Mouse (Mus musculus) heart, postnatal 10 days (tissue): ENCODE measurements around the gene Slc25a11. TPM values are rescaled to one million over a fixed set of nuclear protein-coding genes. Genes with fewer than 3 reads are reported as not detected.

ENCODE experiments used
- DNase-seq, 2 experiments: peaks; one replicate each; pipeline ENCODE4 v3.0.0; 2021
- intact Hi-C: fragments of 180-260 bp; cut with DNase I; formaldehyde crosslinking; loops from one replicate; pipeline ENCODE4 v1.15.1; 2025
- total RNA-seq, 2 experiments: library from RNA; stranded (reverse); gene quantifications; 2 replicates each; pipeline ENCODE4 v1.2.3; 2021

Slc25a11 gene
- total RNA-seq, result 100 to 1,000 TPM; 378 to 381 TPM

DNA sequence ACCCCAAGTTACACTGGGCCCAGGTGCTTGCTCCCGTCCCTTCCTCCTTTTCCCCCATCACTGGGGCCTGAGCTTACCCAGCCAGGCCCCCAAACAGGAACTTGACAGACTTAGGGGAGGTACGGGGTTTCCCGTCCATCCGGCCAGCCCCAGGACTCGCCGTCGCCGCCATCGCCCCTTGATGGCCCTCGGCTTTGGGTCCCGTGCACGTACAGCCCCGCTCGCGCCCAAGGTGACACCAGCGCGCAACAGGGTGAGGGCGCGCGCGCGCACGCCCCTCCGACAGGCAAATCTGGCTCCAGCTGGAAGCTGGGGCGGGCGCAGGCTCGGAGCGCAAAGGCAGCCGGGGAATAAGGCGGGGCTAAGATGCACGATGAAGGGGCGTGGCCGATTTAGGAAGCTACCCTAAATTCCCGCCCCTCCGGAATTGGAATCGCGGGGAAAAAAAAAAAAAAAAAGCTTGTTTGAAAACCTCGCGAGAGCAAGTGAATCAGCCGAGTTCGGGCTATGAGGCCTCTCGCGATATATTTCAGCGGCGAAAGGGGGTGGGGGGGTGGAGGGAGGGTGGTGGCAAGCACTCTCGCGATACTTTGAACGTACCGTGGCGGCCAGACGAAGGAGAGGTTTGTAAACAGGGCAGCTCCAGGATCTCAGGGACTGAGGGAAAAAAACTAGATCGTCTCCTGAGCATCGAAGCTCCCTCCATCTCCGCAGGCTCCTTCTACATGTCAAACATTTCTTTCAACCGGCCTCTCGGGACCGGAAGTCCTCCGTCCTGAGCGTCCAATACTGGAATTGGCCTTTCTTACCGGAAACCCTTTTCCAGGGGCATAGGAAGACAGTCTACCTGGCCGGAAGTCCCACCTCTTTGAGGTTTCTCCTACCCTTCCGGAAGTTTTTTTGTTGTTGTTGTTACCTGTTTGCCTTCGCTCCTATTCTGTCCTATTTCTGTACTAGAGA lies at the start of gene Slc25a11, which contains the start of gene Rnf167:
TSS of gene Slc25a11 (minus strand) at position 789 of the 960 bp plus-strand sequence.
TSS of gene Rnf167 (plus strand) at position 545 of the 960 bp plus-strand sequence.
- intact Hi-C loops, result loop anchor here (2.0 kb wide), 1 partner anchor 54 kb away; the partner anchor contains the start of genes Inca1 and Kif1c
- peak; percentile 97 to 98 for DNase-seq

DNA sequence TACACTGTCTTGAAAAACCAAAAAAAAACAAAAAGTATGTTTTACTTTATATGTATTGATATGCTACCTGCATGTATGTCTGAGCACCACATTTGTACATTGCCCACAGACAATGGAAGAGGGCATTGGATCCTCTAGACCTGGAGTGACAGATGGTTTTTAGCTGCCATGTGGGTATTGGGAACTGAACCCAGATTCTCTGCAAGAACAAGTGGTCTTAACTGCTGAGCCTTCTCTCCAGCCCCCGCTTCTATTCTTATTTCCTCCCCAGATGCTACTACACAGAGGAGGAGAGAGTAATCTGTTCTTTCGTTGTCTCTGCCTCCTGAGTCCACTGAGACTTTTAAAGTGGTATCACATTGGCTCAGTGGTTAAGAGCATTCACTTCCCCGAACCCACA lies 46.2 kb upstream of the Slc25a11 start:
- no peak for DNase-seq
- intact Hi-C loops, result no loop called here

DNA sequence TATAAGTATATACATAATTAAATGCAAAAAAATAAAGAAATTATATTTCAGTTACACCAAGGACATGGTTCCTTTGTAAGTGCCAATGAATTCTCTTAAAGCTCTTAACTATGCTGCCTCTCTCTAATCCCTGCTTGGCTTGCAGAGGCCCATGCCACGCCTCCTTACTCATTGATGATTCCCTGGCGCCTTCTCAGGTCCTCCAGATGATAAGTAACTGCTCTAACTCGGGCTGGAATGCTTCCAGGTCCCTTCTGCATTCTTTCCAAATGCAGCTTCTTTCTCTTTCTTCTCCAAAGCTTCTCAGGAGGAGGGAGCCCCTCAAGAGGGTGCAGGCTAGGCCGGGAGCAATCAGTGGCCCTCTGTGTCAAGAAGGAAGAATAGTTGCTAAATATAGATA lies 42.3 kb upstream of the Slc25a11 start:
- intact Hi-C loops, result no loop called here
- no peak for DNase-seq

DNA sequence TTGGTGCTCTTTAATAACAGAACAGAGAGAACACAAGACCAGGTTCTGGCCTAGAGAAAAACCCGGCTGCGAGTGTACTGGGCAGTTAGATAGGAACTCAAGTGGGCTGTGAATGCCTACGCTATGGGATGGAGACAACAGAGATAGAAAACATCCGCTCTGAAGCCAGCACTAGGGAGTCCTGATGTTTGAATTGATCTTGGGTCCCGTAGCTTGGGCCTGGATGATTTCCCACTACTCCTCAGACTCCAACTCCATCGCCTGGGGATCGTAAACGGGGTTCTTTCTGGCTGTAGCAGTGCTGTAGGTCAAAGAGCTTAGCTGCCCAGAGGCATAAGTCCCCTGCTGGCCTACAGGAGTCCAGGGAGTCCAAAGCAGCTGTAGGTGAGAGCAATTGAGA lies 41.1 kb upstream of the Slc25a11 start:
- peak in 1 of 2 experiments; percentile 29 for DNase-seq
- intact Hi-C loops, result no loop called here

DNA sequence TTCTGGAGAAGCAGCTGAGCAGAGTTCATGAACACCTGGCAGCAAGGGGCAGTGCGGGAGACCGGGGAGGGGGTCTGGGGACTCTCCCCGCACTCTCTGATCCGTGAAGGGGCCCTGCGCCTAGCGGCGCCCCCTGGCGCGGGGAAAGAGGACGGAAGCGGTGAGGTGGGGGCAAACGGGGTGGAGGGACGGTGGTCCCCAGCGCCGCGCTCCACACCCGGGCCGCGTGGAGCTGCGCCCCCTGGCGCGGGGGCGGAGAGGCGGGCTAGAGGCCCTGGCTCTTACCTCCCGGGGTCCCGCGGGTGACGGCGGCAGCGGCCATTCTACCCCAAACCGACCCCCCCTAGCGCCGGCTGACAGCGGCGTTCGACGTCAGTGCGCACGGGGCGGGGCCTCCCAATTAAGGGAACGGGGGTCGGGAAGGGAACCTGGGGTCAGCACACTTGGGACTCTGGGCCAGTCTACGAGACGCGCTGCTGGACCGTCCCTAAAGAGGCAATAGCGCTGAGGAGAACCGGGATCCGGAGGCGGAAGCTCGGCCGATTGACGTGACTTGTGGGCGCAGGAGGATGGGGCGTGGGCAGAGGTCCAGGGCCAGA lies 40.4 kb upstream of the Slc25a11 start, which contains the start of gene Camta2:
TSS of gene Camta2 (minus strand) at position 505 of the 599 bp plus-strand sequence.
- intact Hi-C loops, result loop anchor here (2.0 kb wide), 1 partner anchor 17 kb away; no protein-coding TSS in a partner anchor

DNA sequence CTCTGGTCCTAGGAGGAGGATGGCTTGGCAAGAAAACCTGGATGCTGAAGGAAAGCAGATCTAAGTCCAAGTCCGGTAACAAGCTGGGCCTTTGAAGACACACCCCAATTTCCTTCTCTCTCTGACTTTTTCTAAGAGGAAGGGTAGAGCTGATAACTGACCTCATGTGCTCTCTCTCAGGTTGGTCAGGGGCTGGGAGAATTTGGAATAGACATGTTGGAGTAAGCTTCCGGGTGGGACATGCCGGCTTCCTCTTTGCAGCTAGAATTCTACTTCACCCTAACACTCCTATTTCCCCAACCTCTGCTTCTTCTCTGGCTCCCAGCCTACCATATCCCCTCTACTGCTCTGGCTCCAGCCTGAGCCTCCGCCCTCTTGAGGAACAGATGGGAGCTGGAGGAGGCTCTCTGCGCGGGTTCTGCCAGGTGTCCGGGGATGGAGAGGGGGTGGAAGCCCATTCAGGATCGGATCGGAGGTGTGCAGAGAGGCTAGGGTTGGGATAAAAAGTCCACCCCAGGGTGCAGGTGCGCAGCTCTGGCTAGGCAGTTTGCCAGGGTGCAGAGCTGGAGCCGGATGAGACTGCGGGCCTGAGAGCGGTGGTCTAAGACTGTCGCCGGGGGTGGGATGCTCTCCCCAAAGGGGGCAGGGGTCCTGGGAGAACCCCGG lies 39.8 kb upstream of the Slc25a11 start:
- peak in 1 of 2 experiments; percentile 51 for DNase-seq
- intact Hi-C loops, result loop anchor here (2.0 kb wide), 1 partner anchor 16 kb away; no protein-coding TSS in a partner anchor

More for the DNA sequence above, 40.4 kb upstream of the Slc25a11 start, which contains the start of gene Camta2:
- peak; percentile 94 for DNase-seq

DNA sequence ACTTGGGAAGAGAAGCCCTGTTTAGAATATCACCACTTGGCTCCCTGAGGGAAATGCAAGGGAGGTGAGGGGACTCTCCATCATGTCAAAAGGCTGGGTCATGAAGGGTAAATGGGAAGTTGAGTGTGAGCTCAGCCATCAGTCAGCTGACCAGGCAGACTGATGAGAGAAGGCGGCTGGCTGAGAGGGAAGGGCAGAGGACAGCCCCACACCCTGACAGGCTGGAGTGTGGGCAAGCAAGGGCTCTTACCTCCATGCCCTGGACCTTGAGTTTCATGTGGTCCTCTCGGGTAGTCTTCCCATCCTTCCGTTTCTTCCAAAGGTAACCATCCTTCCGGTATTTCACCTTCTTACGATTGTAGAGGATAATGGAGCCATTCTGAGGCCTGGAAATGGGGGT lies 36.4 kb upstream of the Slc25a11 start:
- DNase-seq, result no peak
- intact Hi-C loops, result loop anchor here (2.0 kb wide), 1 partner anchor 71 kb away; no protein-coding TSS in a partner anchor

DNA sequence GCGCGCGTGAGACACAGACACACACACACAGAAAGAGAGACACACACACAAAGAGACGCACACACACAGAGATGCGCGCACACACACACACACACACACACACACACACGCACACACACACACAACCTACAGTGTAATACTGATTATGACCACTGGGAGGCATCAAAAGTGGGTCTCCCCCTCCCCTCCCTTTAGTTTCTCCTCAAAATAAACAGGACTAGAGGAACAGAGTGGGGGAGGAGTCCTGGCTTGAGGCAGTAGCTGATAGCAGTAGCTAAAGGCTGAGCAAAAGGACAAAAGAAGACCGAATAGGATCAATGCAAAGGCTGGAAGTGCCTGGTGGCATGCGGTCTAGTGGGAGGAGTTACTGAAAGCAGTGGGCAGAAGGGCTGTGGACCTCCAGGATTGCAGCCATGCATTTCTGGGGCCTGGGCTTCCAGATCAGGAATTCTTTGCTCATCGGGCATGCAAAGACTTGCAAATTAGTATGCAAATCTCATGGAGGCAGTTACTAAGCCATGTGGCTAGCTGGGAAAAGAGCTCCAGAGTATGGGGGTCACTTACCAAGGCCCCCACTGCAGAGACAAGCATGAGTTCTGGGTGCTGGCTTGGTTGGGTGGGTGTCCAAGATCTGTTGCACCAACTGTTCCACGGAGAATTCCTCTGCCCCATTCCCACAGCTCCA lies 34.8 kb upstream of the Slc25a11 start:
- intact Hi-C loops, result loop anchor here (2.0 kb wide), 1 partner anchor 73 kb away; no protein-coding TSS in a partner anchor
- peak; percentile 38 to 72 for DNase-seq

DNA sequence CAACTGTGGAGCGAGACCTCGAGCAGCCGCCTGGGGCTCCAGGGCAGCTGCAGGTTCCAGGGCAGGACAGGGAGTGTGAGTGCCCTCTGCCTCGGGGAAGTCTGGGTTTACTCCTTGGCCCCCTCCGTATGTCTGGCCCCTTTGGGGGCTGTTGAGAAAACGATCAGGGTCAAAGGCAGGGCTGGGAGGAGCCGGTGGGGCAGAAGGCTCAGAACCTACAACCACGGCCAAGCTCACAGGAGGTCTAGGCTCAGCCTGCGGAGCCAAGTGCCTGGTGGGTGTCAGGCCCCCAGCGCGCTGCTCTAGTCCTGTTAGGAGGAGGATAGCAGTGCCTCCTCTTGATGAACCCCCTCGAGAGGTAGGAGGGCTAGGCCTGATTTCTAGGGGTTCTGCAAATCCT lies 33.9 kb upstream of the Slc25a11 start:
- DNase-seq, result no peak
- intact Hi-C loops, result no loop called here

DNA sequence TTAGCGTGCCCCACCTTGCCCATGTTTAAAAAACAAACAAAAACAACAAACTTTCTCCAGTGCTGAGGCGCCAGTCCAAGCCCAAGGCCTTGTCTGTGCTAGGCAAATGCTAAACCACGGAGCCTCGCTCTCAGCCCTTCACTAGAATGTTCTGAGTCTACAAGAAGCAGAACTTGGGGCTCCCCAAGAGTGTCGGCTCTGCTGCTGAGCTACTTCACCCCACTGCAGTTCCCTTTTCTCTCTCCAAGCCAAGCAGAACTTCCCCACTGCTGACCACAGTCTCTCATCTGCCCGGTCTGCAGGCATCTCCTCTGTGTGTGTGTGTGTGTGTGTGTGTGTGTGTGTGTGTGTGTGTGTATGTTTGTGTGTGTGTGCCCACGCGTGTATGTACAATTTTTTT lies 32.6 kb upstream of the Slc25a11 start:
- intact Hi-C loops, result no loop called here
- DNase-seq, result no peak

DNA sequence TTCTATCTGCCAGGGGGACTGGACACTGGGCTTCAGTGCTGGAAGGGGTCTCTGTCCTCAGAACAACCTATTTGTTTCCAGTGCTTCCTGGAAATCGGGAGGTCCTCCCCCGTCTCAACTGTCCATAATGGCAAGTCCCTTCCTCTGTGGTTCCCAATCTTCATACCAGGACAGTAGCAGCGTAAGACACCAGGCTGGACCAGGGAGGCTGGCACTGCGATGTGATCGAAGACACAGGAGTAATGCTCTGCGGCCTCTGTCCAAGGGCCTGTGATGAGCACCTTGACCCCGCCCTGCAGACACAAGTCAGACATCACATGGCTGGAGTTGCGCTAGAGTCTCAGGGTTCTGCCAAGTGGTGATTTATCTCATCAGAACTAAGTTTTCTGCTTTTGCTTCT lies 32.1 kb upstream of the Slc25a11 start:
- intact Hi-C loops, result no loop called here
- no peak for DNase-seq

DNA sequence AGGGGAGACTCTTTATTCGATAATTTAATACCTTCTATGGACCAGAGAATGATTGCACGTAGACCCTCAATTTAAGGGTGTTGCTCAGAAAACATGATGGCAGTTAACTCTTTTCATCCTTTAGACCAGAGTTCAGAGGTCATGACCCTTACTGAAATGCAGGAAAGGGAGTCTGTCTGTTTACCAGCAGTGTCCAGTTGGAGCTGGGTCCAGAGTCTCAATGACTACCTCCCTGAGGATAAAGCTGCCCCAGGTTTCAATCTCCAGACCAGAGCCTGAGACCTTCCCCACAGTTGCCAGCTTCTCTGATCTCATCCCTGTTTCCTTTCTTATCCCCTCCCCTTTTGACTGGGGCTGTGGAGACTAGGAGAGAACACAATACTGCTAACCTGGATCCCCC lies 31.3 kb upstream of the Slc25a11 start:
- intact Hi-C loops, result no loop called here
- DNase-seq, result no peak

DNA sequence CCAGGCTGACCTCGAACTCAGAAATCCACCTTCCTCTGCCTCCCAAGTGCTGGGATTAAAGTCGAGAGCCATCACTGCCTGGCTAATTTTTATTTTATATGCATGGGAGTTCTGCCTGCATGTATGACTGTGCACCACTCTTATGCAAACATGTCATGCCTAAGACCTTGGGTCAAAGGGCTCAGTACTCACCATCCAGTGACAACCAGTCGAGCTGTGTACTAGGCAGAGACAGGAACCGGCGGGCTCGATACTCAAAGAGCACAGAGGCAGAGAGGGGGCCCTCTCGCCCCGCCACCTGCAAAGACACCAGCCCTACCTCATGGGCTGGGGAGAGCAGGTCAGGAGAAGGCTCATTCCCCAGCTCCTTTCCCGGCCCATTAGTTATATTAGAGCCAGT lies 30.8 kb upstream of the Slc25a11 start:
- no peak for DNase-seq
- intact Hi-C loops, result no loop called here

DNA sequence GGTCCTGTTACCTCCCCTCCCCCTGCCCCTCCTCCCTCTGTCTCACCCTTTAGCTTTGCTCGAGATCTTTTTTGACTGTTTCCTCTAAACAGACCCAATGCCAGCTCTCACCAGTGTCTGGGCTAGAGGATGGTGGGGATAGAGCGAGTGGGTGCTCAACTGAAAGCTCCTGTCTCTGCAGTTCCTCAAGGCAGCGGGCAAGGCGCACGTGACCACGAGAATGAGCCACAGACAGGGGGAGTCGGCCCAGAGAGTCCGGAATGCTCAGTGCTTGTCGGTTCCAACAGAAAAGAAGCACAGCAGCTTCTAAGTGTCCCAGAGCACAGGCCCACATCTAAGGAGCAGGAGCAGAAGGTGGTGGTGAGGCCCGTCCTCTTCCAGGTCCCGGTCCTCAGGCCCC lies 27.2 kb upstream of the Slc25a11 start:
- intact Hi-C loops, result no loop called here
- no peak for DNase-seq

DNA sequence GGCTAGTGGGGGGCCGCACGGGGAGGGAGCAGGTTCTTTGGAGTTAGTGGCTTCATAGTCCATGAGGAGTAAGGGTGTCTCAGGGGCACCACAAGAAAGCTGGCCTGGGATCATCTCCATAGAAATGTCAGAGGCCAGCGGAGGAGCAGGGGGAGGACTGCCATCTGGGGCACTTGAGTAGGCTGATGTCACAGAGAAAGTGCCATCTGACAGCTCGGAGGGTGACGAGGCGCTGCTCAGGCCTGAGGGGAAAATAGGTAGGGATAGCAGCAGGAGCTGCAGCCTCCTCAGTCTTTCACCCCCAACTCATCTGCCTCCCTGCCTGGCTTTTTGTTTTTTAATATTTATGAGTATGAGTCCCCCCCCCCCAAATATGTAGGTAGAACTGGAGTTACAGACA lies 26.7 kb upstream of the Slc25a11 start:
- intact Hi-C loops, result no loop called here

DNA sequence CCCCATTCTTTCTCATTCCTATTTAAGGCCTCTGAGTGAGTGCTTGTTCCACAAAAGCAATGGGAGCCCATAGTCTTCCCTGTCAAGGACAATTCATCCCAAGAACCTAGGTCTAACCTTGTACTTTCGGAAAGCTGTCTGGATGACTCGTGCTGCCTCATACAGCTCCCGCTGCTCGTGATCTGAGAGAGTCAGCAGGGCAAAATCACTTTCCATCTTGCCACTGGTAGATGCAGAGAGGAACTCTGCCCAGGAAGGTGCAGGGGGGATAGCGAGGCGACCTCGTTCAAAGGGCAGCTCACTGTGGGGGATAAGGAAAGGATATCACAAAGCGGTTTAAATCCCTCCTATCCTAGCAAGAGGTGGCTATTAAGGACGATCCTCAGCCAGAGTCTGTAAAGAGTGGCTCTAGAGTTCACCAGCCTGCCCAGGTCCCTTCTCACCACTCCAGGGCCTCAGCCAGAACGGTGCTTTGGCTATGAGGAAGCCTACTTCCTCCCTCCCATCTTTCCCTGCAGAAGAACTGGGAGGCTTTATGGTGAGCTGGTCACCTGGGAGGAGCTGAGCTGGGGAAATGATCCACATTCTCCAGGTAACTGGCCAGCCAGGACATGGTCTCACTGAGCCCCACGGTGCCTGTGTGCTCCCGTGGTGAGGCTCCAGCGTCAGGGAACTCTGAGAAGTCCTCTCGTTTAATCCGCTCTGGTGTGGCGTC lies 24.2 kb upstream of the Slc25a11 start:
- intact Hi-C loops, result loop anchor here (2.0 kb wide), 1 partner anchor 15 kb away; no protein-coding TSS in a partner anchor
- no peak for DNase-seq

More for the DNA sequence above, 26.7 kb upstream of the Slc25a11 start:
- no peak for DNase-seq

DNA sequence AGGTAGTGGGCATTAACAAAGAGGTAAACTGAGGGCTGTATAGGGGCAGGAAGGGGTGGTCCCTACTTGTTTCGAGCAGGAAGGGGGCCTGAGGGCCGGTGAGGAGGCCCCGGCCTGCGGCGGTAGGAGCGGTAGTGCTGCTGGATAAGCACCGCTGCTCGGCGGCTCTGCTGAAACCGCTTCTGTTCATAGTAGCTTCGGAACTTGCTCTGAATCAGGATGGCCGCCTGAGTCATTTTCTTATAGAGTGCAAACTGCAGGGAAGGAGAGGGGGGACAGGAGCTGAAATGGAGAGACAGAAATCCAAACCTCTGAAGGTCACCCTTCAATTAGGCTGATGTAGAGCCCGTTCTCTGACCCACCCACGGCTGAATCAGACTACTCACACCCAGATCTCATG lies 23.2 kb upstream of the Slc25a11 start:
- no peak for DNase-seq

DNA sequence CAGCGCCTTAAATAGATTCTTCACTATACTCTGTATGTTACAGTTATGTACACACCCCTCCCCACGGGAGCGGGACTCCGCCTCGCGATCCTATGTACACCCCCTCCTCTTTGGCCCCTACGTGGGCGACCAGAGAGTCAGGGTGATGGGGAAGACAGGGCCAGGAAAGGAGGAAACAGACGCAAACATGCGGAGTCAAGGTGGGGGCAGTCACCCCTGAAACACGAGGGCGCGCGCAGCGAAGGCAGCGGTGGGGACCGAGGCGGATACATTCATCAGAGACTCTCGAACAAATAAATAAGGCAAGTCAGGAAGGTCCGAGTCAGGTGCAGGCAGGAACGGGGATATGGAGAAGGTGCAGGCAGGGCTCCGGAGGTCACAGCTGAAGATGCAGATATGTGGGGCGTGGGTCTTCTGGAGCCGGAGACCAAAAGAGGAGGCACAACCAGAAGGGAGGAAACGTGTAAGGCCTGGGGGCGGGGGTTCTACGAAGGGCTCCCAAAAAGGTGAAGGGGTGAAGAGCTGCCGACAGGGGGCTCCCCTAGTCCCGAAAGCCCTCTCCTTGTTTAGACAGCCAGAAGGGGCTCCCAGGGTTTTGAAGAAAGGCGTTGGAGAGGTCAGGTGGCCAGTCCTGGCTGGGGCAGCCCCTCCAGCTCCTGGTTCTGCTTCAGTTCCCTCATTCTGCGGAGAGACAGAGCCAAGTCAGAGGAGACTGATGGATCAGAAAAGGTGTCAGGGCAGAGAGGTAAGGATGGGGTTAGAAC lies 22.5 kb upstream of the Slc25a11 start:
- intact Hi-C loops, result loop anchor here (1.0 to 2.0 kb wide), 2 partner anchors 17 to 31 kb away; partner anchors contain the start of genes Inca1 and Kif1c
- DNase-seq, result peak; percentile 83 to 85

More for the DNA sequence above, 23.2 kb upstream of the Slc25a11 start:
- intact Hi-C loops, result loop anchor here (2.0 kb wide), 1 partner anchor 16 kb away; no protein-coding TSS in a partner anchor
